Mouse (Mus musculus) G1E (cell line): ENCODE results near the gene Sox5.

Source experiments
- CTCF ChIP-seq: IDR thresholded peaks from 2 replicates; pipeline ENCODE4 v1.5.1; 2012; ENCODE audit warnings: low read depth, low read length, inconsistent platforms, mixed read lengths
- GATA1 ChIP-seq: IDR thresholded peaks from 2 replicates; pipeline ENCODE4 v1.6.1; 2012; ENCODE audit warnings: borderline replicate concordance, low read length, inconsistent platforms, mixed read lengths
- POLR2AphosphoS5 ChIP-seq: IDR thresholded peaks from 2 replicates; pipeline ENCODE4 v1.6.1; 2012; ENCODE audit warnings: low read depth, low read length, inconsistent platforms; ENCODE audit not compliant: insufficient replicate concordance
- TAL1 ChIP-seq: conservative IDR thresholded peaks from 2 replicates; pipeline ENCODE4 v1.6.1; 2012; ENCODE audit warnings: low read depth, low read length, inconsistent platforms, mixed read lengths

DNA sequence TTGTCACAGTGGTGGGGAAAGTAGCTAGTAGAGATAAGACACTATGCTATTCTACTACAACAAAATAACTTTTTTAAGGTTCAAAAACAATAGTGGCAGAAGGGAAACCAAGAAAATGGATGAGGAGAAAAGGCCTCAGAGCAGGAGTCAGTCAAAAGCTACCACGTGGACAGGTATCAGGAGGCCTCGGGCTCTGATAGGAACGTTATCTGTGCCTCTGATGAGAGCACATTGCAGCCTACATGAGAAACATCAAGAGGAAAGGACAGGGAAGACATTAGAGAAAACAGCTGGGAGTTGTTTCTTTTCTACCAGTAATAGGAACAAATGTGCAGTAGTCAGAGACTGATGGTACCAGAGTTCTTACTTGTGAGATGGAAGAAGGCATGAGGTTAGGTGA is 41.4 kb downstream of the Sox5 start:
- TF ChIP-seq CTCF, result no peak
- TF ChIP-seq GATA1, result no peak
- no peak for TF ChIP-seq POLR2AphosphoS5
- TF ChIP-seq TAL1, result no peak
